Mouse (Mus musculus) CH12.LX (cell line): ENCODE results near the gene Myl4. TPM values are rescaled to one million over a fixed set of nuclear protein-coding genes. Genes with fewer than 3 reads are reported as not detected.

Experiments used
- DNase-seq: peaks from one replicate; pipeline ENCODE4 v3.0.0-alpha.2; 2013; ENCODE audit errors: extremely low read depth
- H3K27ac ChIP-seq: 2 replicates; pipeline ENCODE4 v1.5.1; 2012; ENCODE audit warnings: low read depth, mild to moderate bottlenecking, control low read depth, moderate library complexity; ENCODE audit not compliant: insufficient read depth
- H3K27me3 ChIP-seq: replicated peaks from 2 replicates; pipeline ENCODE3; 2012; ENCODE audit warnings: inconsistent platforms
- H3K36me3 ChIP-seq, 2 experiments: replicated peaks in 1 of 2; 2 replicates each; pipeline versions ENCODE3 to v1.6.1; 2012; ENCODE audit warnings: inconsistent platforms in 1 of 2, low read length in 1 of 2, mild to moderate bottlenecking in 1 of 2, mixed read lengths in 1 of 2, moderate library complexity in 1 of 2; ENCODE audit not compliant: control insufficient read depth in 1 of 2, insufficient read depth in 1 of 2
- H3K4me1 ChIP-seq, 2 experiments: 2 replicates each; pipeline ENCODE4 v1.6.1; 2012; ENCODE audit warnings: inconsistent platforms in 1 of 2, moderate library complexity in 1 of 2; ENCODE audit not compliant: insufficient read depth in 2 of 2, control insufficient read depth in 1 of 2
- H3K4me2 ChIP-seq: 2 replicates; pipeline ENCODE4 v1.6.1; 2012; ENCODE audit warnings: low read depth, mild to moderate bottlenecking, control low read depth; ENCODE audit not compliant: poor library complexity, insufficient read depth, severe bottlenecking
- H3K4me3 ChIP-seq, 3 experiments: fragments of 150-350 bp in 1 of 3; sonication (generic) in 1 of 3; replicated peaks in 1 of 3; 2 replicates each; pipeline versions ENCODE3 to v1.5.1; 2011 to 2012; ENCODE audit warnings: low read depth in 2 of 3, low read length in 2 of 3, mild to moderate bottlenecking in 2 of 3, moderate library complexity in 2 of 3, control low read depth in 1 of 3, improper control_type of control experiment in 1 of 3, inconsistent platforms in 1 of 3, mixed read lengths in 1 of 3; ENCODE audit not compliant: poor library complexity in 1 of 3
- H3K79me2 ChIP-seq: replicated peaks from 2 replicates; pipeline ENCODE4 v1.6.1; 2012; ENCODE audit warnings: mild to moderate bottlenecking, moderate library complexity; ENCODE audit not compliant: control insufficient read depth, poor library complexity, insufficient read depth, severe bottlenecking; ENCODE audit errors: extremely low read depth
- H3K9ac ChIP-seq: 2 replicates; pipeline ENCODE4 v1.6.1; 2012; ENCODE audit warnings: low read depth, mild to moderate bottlenecking, control low read depth, moderate library complexity; ENCODE audit not compliant: insufficient read depth
- H3K9me3 ChIP-seq: replicated peaks from 2 replicates; pipeline ENCODE3; 2012; ENCODE audit warnings: low read length, inconsistent platforms, mixed read lengths
- BHLHE40 ChIP-seq: IDR thresholded peaks from 2 replicates; pipeline ENCODE4 v1.6.1; 2011; ENCODE audit warnings: mild to moderate bottlenecking, low read depth, low read length, improper control_type of control experiment
- CHD1 ChIP-seq: IDR thresholded peaks from 2 replicates; pipeline ENCODE4 v1.6.1; 2012; ENCODE audit warnings: low read depth, low read length, improper control_type of control experiment, inconsistent platforms
- CHD2 ChIP-seq: IDR thresholded peaks from 2 replicates; pipeline ENCODE4 v1.6.1; 2011; ENCODE audit warnings: low read length, improper control_type of control experiment
- CTCF ChIP-seq, 2 experiments: IDR thresholded peaks in 1 of 2; conservative IDR thresholded peaks in 1 of 2; 2 replicates each; pipeline ENCODE4 v1.5.1; 2011 to 2012; ENCODE audit warnings: low read depth in 2 of 2, low read length in 2 of 2, improper control_type of control experiment in 1 of 2, inconsistent platforms in 1 of 2, mild to moderate bottlenecking in 1 of 2, moderate library complexity in 1 of 2
- ELF1 ChIP-seq: IDR thresholded peaks from 2 replicates; pipeline ENCODE4 v1.6.1; 2014; ENCODE audit warnings: low read depth, mild to moderate bottlenecking, inconsistent platforms, low read length, improper control_type of control experiment
- GABPA ChIP-seq: IDR thresholded peaks from 2 replicates; pipeline ENCODE4 v1.6.1; 2012; ENCODE audit warnings: low read depth, low read length, improper control_type of control experiment, inconsistent platforms; ENCODE audit not compliant: insufficient replicate concordance
- IRF4 ChIP-seq: IDR thresholded peaks from 2 replicates; pipeline ENCODE4 v1.6.1; 2014; ENCODE audit warnings: low read depth, mild to moderate bottlenecking, inconsistent platforms, low read length, improper control_type of control experiment
- JUN ChIP-seq: IDR thresholded peaks from 2 replicates; pipeline ENCODE4 v1.6.1; 2011; ENCODE audit warnings: low read depth, mild to moderate bottlenecking, low read length, improper control_type of control experiment, moderate library complexity; ENCODE audit not compliant: insufficient read depth
- KAT2A ChIP-seq: IDR thresholded peaks from 2 replicates; pipeline ENCODE4 v1.6.1; 2012; ENCODE audit warnings: low read length, improper control_type of control experiment, inconsistent platforms; ENCODE audit not compliant: insufficient replicate concordance
- MAFK ChIP-seq: IDR thresholded peaks from 2 replicates; pipeline ENCODE4 v1.6.1; 2011; ENCODE audit warnings: low read length, improper control_type of control experiment; ENCODE audit not compliant: insufficient replicate concordance
- MAX ChIP-seq: IDR thresholded peaks from 2 replicates; pipeline ENCODE4 v1.6.1; 2011; ENCODE audit warnings: low read length, improper control_type of control experiment
- MYC ChIP-seq: IDR thresholded peaks from 2 replicates; pipeline ENCODE4 v1.6.1; 2011; ENCODE audit warnings: low read depth, mild to moderate bottlenecking, improper control_type of control experiment, low read length
- NRF1 ChIP-seq: IDR thresholded peaks from 2 replicates; pipeline ENCODE4 v1.6.1; 2014; ENCODE audit warnings: low read depth, mild to moderate bottlenecking, inconsistent platforms, low read length, improper control_type of control experiment, moderate library complexity
- PAX5 ChIP-seq: IDR thresholded peaks from 2 replicates; pipeline ENCODE4 v1.6.1; 2012; ENCODE audit warnings: low read length, inconsistent platforms, mixed read lengths
- POLR2A ChIP-seq: IDR thresholded peaks from 2 replicates; pipeline ENCODE4 v1.6.1; 2011; ENCODE audit warnings: low read depth, mild to moderate bottlenecking, improper control_type of control experiment, low read length
- POLR2AphosphoS2 ChIP-seq: IDR thresholded peaks from 2 replicates; pipeline ENCODE4 v1.6.1; 2011; ENCODE audit warnings: low read depth, low read length, improper control_type of control experiment
- SIN3A ChIP-seq: IDR thresholded peaks from 2 replicates; pipeline ENCODE4 v1.6.1; 2012; ENCODE audit warnings: low read length, improper control_type of control experiment, inconsistent platforms
- TBP ChIP-seq: conservative IDR thresholded peaks from 2 replicates; pipeline ENCODE4 v1.6.1; 2011; ENCODE audit warnings: low read depth, low read length, improper control_type of control experiment
- USF2 ChIP-seq: conservative IDR thresholded peaks from 2 replicates; pipeline ENCODE4 v1.6.1; 2011; ENCODE audit warnings: low read depth, low read length, improper control_type of control experiment
- ZC3H11A ChIP-seq: IDR thresholded peaks from 2 replicates; pipeline ENCODE4 v1.6.1; 2012; ENCODE audit warnings: low read depth, mild to moderate bottlenecking, inconsistent platforms, low read length, improper control_type of control experiment
- ZKSCAN1 ChIP-seq: IDR thresholded peaks from 2 replicates; pipeline ENCODE4 v1.6.1; 2012; ENCODE audit warnings: low read depth, inconsistent platforms, low read length, improper control_type of control experiment, borderline replicate concordance
- ZMIZ1 ChIP-seq: IDR thresholded peaks from 2 replicates; pipeline ENCODE4 v1.6.1; 2012; ENCODE audit warnings: low read depth, mild to moderate bottlenecking, inconsistent platforms, low read length, improper control_type of control experiment
- ZNF384 ChIP-seq: IDR thresholded peaks from 2 replicates; pipeline ENCODE4 v1.6.1; 2012; ENCODE audit warnings: low read depth, low read length, improper control_type of control experiment, inconsistent platforms
- dilution Hi-C: fragments of 300-500 bp; cut with MboI; formaldehyde crosslinking; loops from 2 replicates; pipeline ENCODE4 v1.14.3; 2020; ENCODE audit warnings: low sequenced_read_pairs; ENCODE audit not compliant: extremely low pct_unique_long_range_greater_than_20kb, extremely low pct_ligation_motif_present
- in situ Hi-C: fragments of 300-500 bp; cut with MboI; formaldehyde crosslinking; loops from 3 replicates; pipeline ENCODE4 v1.14.3; 2019; ENCODE audit warnings: low sequenced_read_pairs, low pct_ligation_motif_present, low pct_unique_long_range_greater_than_20kb, mixed read lengths
- polyA plus RNA-seq: library from polyadenylated mRNA; unstranded; fragments of >175 nt; gene quantifications from 2 replicates; pipeline ENCODE4 v1.2.1, GENCODE M21; 2012; ENCODE audit warnings: low read depth; ENCODE audit not compliant: insufficient read length
- total RNA-seq, 2 experiments: library from RNA; depleted of rRNA; stranded (reverse); fragments of 300-350 nt in 1 of 2; fragments of >200 nt in 1 of 2; gene quantifications; 2 replicates each; pipeline ENCODE4 v1.2.3; 2012 to 2014

Myl4 gene
- total and polyA plus RNA-seq, 3 experiments = 39.4 to 83.0 (median 55.9) TPM

- Histone ChIP-seq H3K9me3 (peaks cover 2% of the 10 kb centered on the region), H3K4me2 (no peak overlapping the region), H3K27ac (no peak overlapping the region), H3K79me2 (no peaks in the 10 kb centered on the region), H3K9ac (no peak overlapping the region), H3K27me3 (no peaks in the 10 kb centered on the region), H3K4me3 (no peak overlapping the region), H3K36me3 (no peaks in the 10 kb centered on the region), H3K4me1 (peaks cover 2 to 7% of the 10 kb centered on the region in 2 experiments; a peak in 2 of 4 replicates)
- in situ Hi-C loops (no loop called here), dilution Hi-C loops (no loop called here)
- TF ChIP-seq SIN3A = no peak
- TF ChIP-seq MAX = no peak
- TF ChIP-seq POLR2A = no peak
- no peak for TF ChIP-seq ELF1
- no peak for TF ChIP-seq BHLHE40
- TF ChIP-seq ZC3H11A = no peak
- TF ChIP-seq IRF4 = no peak
- no peak for TF ChIP-seq CTCF (conservative IDR thresholded peaks at IDR 0.05 in 1 of 2, IDR thresholded peaks at IDR 0.05 in 1 of 2; ENCODE audit: low read depth in 2 of 2, low read length in 2 of 2)
- no peak for TF ChIP-seq USF2
- no peak for TF ChIP-seq JUN
- TF ChIP-seq PAX5 = no peak
- TF ChIP-seq KAT2A = no peak
- no peak for TF ChIP-seq MAFK
- TF ChIP-seq TBP = no peak
- DNase-seq = no peak
These were observed 10.5 kb downstream of the Myl4 start for GRCm38 (mm10) chr11:104560971-104561370.

GRCm38 (mm10) chr11:104563496-104563895, 13.0 kb downstream of the Myl4 start:
- Histone ChIP-seq H3K79me2 (no peaks in the 10 kb centered on the region), H3K9me3 (peaks cover 2% of the 10 kb centered on the region), H3K9ac (no peak overlapping the region), H3K4me3 (no peak overlapping the region), H3K27ac (no peak overlapping the region; the same call in 1 of the 2 replicates), H3K4me2 (no peak overlapping the region), H3K36me3 (no peaks in the 10 kb centered on the region), H3K4me1 (peaks cover 0 to 2% of the 10 kb centered on the region in 2 experiments; a peak in 1 of 4 replicates), H3K27me3 (no peaks in the 10 kb centered on the region)
- dilution Hi-C loops = no loop called here
- no peak for DNase-seq
- in situ Hi-C loops = no loop called here
- TF ChIP-seq JUN (no peak), POLR2AphosphoS2 (no peak), ZC3H11A (no peak), SIN3A (no peak), BHLHE40 (no peak)

GRCm38 (mm10) chr11:104565172-104565571, 14.7 kb downstream of the Myl4 start:
- H3K4me2 ChIP-seq = no peak overlapping the region
- H3K27ac ChIP-seq = no peak overlapping the region
- H3K79me2 ChIP-seq = no peaks in the 10 kb centered on the region
- peaks cover 0 to 2% of the 10 kb centered on the region in 2 experiments; a peak in 1 of 4 replicates for H3K4me1 ChIP-seq
- no peaks in the 10 kb centered on the region for H3K36me3 ChIP-seq
- H3K9me3 ChIP-seq = peaks cover 8% of the 10 kb centered on the region
- no peak for DNase-seq
- TF ChIP-seq IRF4 = no peak
- no peak for TF ChIP-seq CHD2
- TF ChIP-seq ZKSCAN1 = no peak
- no peak for TF ChIP-seq KAT2A
- TF ChIP-seq ZMIZ1 = no peak
- TF ChIP-seq POLR2A = no peak
- TF ChIP-seq SIN3A = no peak
- TF ChIP-seq PAX5 = no peak
- no peak for TF ChIP-seq GABPA
- no peak for TF ChIP-seq NRF1
- no peak for TF ChIP-seq CHD1
- TF ChIP-seq USF2 = no peak
- no peak for TF ChIP-seq MAFK
- no peak for TF ChIP-seq POLR2AphosphoS2
- no peak for TF ChIP-seq MYC
- no peak for TF ChIP-seq ZNF384
- H3K27me3 ChIP-seq = no peaks in the 10 kb centered on the region
- dilution Hi-C loops (no loop called here), in situ Hi-C loops (no loop called here)
- no peak overlapping the region for H3K4me3 ChIP-seq
- no peak overlapping the region for H3K9ac ChIP-seq
